Mouse (Mus musculus) embryonic facial prominence, embryonic 11.5 days (tissue): ENCODE data around the gene Lrrc28. TPM values are rescaled to one million over a fixed set of nuclear protein-coding genes. Genes with fewer than 3 reads are reported as not detected.
"Not testable (repeated sequence)": the region's sequence is repeated elsewhere in the genome, so short reads cannot be mapped to it uniquely, and the experiment has no call there.

Source experiments
- ATAC-seq: fragments of 200-750 bp; cut with Nextera tagmentation; replicated peaks from 2 replicates; pipeline ENCODE4 v1.8.0; 2017; ENCODE audit warnings: low read depth; ENCODE audit not compliant: insufficient number of reproducible peaks, low FRiP score, low TSS enrichment
- DNase-seq: peaks from one replicate; pipeline ENCODE4 v3.0.0-alpha.2; 2015; ENCODE audit warnings: low spot score
- H3K27ac ChIP-seq: fragments of 300-500 bp; sonication (generic); replicated peaks from 2 replicates; pipeline ENCODE4 v1.5.1; 2014; ENCODE audit warnings: mild to moderate bottlenecking, low read depth, low read length, control low read depth
- H3K27me3 ChIP-seq: fragments of 300-500 bp; sonication (generic); 2 replicates; pipeline ENCODE4 v1.6.1; 2014; ENCODE audit warnings: mild to moderate bottlenecking, low read length, moderate library complexity, mixed read lengths; ENCODE audit not compliant: control insufficient read depth, insufficient read depth
- H3K36me3 ChIP-seq: fragments of 300-500 bp; sonication (generic); replicated peaks from 2 replicates; pipeline ENCODE4 v1.6.1; 2014; ENCODE audit warnings: low read depth, mild to moderate bottlenecking, low read length, moderate library complexity, mixed read lengths; ENCODE audit not compliant: control insufficient read depth, insufficient read depth
- H3K4me1 ChIP-seq: fragments of 300-500 bp; sonication (generic); 2 replicates; pipeline ENCODE4 v1.6.1; 2014; ENCODE audit warnings: low read length, mixed read lengths; ENCODE audit not compliant: control insufficient read depth, insufficient read depth
- H3K4me2 ChIP-seq: fragments of 300-500 bp; sonication (generic); 2 replicates; pipeline ENCODE4 v1.6.1; 2014; ENCODE audit warnings: low read depth, mild to moderate bottlenecking, control low read depth, low read length, moderate library complexity
- H3K4me3 ChIP-seq: fragments of 300-500 bp; sonication (generic); 2 replicates; pipeline ENCODE4 v1.5.1; 2014; ENCODE audit warnings: low read depth, low read length, control low read depth
- H3K9ac ChIP-seq: fragments of 300-500 bp; sonication (generic); replicated peaks from 2 replicates; pipeline ENCODE4 v1.6.1; 2014; ENCODE audit warnings: mild to moderate bottlenecking, control low read depth, low read length
- H3K9me3 ChIP-seq: fragments of 300-500 bp; sonication (generic); replicated peaks from 2 replicates; pipeline ENCODE4 v1.6.1; 2016; ENCODE audit warnings: mild to moderate bottlenecking, low read length, inconsistent platforms, mixed read lengths; ENCODE audit not compliant: control insufficient read depth
- WGBS: fragments of 180-500 bp; shearing (Covaris S2); extraction: QIAGEN DNeasy Blood & Tissue Kit; methylation state at CpG from one replicate; pipeline ENCODE4 v1.1.7; 2014; 5-methylcytosine and 5-hydroxymethylcytosine counted together
- polyA plus RNA-seq: library from polyadenylated mRNA; unstranded; fragments of >200 nt; fragmentation: Nextera tagmentation; extraction: Ambion mirVana; gene quantifications from 2 replicates; pipeline ENCODE4 v1.2.1, GENCODE M21; 2014

Lrrc28 gene
- polyA plus RNA-seq, 1 experiment from 2014 or later, result 27.6 TPM

DNA sequence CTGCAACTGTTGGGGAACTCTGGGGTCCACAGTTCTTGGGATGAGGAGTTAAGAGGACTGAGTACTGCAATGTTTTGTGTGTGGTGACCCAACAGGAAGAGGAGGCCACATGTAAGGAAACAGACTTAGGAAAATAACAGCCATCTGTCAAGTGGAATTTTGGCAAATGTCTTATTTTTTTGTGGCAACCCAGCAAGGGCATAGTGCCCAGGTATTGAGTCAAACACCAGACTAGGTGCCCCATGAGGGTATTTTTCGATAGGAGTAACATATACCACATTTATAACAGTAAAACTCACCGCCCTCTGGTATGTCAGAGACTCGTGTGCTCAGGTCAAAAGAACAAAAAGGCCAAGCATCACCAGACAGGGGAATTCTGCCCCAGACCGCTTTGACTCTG lies 109.1 kb downstream of the Lrrc28 start:
- H3K27ac ChIP-seq, result no peak overlapping the region
- no peak for ATAC-seq
- H3K27me3 ChIP-seq, result no peaks in the 10 kb centered on the region
- no peak overlapping the region for H3K9ac ChIP-seq
- no peak overlapping the region for H3K4me2 ChIP-seq
- no peaks in the 10 kb centered on the region for H3K9me3 ChIP-seq
- no peak overlapping the region for H3K4me3 ChIP-seq
- DNase-seq, result no peak
- 79% methylated on average over 4 of the region's 4 CpGs for whole genome bisulfite sequencing
- no peaks in the 10 kb centered on the region for H3K4me1 ChIP-seq
- H3K36me3 ChIP-seq, result no peaks in the 10 kb centered on the region

DNA sequence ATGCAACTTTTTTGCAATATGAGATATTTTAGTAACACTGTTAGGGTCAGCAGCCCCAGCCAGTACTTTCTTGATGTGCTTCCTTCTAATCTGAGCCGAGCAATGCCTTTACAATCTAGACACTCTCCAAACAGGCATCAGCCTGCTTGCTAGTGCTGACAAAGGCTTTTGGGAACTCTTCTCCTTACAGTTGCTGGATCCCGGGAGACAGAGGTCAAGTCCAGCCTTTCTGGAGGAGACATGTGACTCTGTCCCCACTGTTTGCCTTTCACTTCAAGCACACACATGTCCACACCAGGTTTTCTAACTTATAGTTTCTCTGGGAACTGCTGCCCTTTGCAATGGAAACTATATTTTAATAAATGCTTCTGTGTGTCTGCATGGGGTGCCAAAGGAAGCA lies 114.1 kb downstream of the Lrrc28 start:
- ATAC-seq, result no peak
- H3K4me2 ChIP-seq, result no peak overlapping the region
- no peaks in the 10 kb centered on the region for H3K4me1 ChIP-seq
- no peak for DNase-seq
- no peak overlapping the region for H3K4me3 ChIP-seq
- no peak overlapping the region for H3K27ac ChIP-seq
- no peak overlapping the region for H3K9ac ChIP-seq
- H3K27me3 ChIP-seq, result no peaks in the 10 kb centered on the region
- no peaks in the 10 kb centered on the region for H3K9me3 ChIP-seq
- WGBS, result 49% methylated on average over 2 of the region's 2 CpGs
- no peaks in the 10 kb centered on the region for H3K36me3 ChIP-seq

DNA sequence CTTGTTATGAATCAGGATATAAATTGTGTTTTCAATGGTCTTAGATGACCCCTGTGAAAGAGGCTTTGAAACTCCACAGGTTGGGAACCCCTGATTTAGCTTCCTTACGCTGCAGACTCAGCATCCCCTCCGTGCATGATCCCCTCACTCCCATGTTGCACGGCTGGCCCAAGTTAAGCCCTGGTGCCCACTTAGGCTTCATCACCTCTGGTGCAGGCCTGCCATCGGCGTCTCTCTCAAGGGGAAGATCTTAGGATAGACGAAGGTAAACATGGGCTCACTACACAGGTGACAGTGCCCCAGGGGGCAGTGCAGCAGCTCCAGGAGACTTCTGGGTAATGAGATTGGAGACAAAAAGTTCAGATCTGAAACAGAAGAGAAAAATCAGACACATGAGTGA lies 115.7 kb downstream of the Lrrc28 start:
- Histone ChIP-seq H3K4me1 (no peaks in the 10 kb centered on the region), H3K4me3 (no peak overlapping the region), H3K27ac (no peak overlapping the region), H3K9me3 (no peaks in the 10 kb centered on the region), H3K36me3 (no peaks in the 10 kb centered on the region), H3K9ac (no peak overlapping the region), H3K27me3 (no peaks in the 10 kb centered on the region), H3K4me2 (no peak overlapping the region)
- WGBS, result 77% methylated on average over 6 of the region's 6 CpGs
- ATAC-seq (no peak), DNase-seq (no peak)

DNA sequence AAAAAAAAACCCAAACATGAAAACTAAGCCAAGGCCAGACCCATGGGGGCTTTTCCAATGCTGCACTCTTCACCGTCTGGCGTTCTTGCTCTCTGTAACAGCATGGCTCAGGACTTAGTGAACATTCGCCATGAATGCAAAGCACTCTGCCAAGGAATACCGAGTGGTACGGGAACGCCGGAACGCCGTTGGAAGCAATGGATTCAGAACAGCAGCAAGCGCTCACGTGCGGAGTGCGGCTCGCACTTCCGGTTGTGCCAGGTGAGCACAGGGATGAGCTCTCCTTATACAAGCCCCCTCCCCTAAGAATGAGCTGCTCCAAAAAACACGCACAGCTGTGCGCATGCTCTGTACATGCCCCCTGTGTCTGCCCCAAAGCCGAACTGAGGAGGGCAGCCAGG lies 116.2 kb downstream of the Lrrc28 start:
- Histone ChIP-seq H3K27me3 (no peaks in the 10 kb centered on the region), H3K9ac (no peak overlapping the region), H3K9me3 (no peaks in the 10 kb centered on the region), H3K4me3 (no peak overlapping the region), H3K4me2 (no peak overlapping the region), H3K36me3 (no peaks in the 10 kb centered on the region), H3K4me1 (no peaks in the 10 kb centered on the region), H3K27ac (no peak overlapping the region)
- WGBS, result 88% methylated on average over 18 of the region's 18 CpGs
- DNase-seq (no peak), ATAC-seq (no peak)

DNA sequence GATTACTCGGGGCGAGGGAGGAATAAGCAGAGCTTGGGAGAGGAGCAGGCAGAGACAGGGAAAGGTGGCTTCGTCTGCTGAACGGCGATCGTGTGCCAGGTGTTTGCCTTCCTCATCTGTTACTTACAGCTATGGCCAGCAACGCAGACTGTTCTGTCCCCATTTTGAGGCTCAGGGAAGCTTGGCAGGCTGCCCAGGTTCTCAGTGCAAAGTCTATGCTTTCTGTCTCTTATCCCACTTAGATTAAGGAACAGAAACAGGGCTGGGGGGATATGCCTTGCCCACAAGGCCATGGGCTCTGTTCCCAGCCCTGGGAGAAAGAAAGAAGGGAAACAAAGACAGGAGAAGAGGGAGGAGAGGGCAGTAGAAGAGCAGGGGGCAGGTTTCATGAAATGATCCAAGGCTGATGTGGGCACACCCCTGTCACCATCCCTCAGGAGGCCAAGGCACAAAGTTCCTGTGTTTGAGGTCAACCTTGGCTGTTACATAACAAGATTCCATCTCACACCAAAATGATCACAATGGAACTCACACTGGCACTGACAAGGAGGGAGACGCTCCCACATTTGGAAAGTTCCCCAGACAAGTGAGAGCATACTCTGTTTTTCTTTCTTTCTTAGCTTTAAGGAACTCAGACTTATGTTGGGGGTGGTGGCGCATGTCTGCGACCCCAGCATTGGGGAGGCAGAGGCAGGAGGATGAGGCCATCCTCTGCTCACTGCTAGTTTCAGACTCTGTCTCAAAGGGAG lies 116.8 kb downstream of the Lrrc28 start:
- Histone ChIP-seq H3K4me2 (no peak overlapping the region), H3K36me3 (no peaks in the 10 kb centered on the region), H3K4me1 (no peaks in the 10 kb centered on the region), H3K27me3 (no peaks in the 10 kb centered on the region), H3K9ac (no peak overlapping the region), H3K4me3 (no peak overlapping the region), H3K9me3 (no peaks in the 10 kb centered on the region), H3K27ac (no peak overlapping the region)
- ATAC-seq, result no peak
- no peak for DNase-seq
- 88% methylated on average over 10 of the region's 10 CpGs for WGBS

DNA sequence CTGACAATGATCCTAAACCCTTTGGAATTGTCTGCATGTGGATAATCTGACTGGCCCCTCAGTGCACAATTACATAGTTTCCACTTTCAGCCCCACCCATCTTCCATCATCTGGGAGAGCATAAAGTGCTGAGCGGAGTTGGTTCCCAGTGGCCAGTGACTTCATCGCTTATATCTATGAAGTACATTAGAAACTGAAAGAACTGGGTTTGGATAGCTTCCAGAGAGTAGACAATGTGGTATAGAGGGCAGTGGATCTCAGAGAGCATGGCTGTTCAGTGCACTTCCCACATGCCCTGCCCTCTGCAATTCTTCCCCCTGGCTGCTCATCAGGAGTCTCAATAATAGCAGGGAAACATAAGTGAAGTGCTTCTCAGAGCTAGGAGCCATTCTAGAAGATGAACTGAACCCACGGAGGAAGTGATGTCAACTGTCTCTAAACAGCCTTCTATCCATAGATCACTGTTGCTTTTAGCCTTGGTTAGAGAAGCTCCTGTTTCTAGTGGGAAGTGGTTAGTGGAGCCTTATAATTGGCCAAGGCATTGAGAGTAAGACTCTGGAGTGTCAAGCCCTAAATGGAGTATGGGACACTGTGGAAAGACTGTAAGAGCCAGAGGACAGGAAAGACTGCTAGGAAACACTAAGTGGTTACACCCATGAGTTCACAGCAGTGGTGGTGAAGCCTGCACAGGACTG lies 119.0 kb downstream of the Lrrc28 start:
- no peak overlapping the region for H3K4me3 ChIP-seq
- ATAC-seq (no peak), DNase-seq (no peak)
- no peaks in the 10 kb centered on the region for H3K36me3 ChIP-seq
- H3K9me3 ChIP-seq, result no peaks in the 10 kb centered on the region
- WGBS, result 92% methylated on average over 3 of the region's 3 CpGs
- H3K27me3 ChIP-seq, result no peaks in the 10 kb centered on the region
- no peak overlapping the region for H3K4me2 ChIP-seq
- H3K27ac ChIP-seq, result no peak overlapping the region
- H3K9ac ChIP-seq, result no peak overlapping the region
- H3K4me1 ChIP-seq, result no peaks in the 10 kb centered on the region

DNA sequence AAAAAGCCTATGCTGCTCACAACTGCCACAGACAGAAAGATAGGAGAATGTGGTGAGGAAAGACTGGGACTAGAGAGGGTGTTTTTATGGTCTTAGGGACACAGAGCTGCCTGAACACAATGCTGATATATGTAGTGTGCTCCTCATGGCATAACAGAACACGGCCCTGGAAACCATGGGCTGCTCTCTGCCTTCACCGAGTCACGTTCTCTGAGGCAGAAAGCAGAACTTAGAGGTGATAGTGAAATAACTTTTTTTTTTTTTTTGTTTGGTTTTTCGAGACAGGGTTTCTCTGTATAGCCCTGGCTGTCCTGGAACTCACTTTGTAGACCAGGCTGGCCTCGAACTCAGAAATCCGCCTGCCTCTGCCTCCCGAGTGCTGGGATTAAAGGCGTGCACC lies 121.0 kb downstream of the Lrrc28 start:
- not testable (repeated sequence) for H3K27me3 ChIP-seq, H3K27ac ChIP-seq, H3K4me2 ChIP-seq, DNase-seq, H3K9me3 ChIP-seq, H3K4me1 ChIP-seq, H3K36me3 ChIP-seq, H3K9ac ChIP-seq, ATAC-seq, H3K4me3 ChIP-seq
- WGBS, result 96% methylated on average over 7 of the region's 8 CpGs

DNA sequence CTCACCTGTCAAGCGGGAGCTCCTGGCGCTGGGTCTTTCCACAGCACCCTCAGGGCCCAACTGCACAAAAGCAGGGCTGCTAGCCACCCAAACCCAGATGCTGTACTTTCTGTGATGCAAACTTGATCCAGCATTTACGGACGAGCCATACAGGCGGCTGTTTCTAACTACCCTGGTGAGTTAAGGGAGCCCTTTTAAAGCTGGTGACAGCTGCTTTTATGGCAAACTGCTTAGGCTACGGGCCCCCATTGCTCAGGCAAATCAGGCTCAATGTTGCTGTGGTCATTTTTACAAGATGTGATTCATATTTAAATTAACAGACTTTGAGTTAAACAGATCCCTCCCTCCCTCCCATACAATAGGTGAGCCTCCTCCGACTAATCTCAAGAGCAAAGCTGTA lies 121.7 kb downstream of the Lrrc28 start:
- Histone ChIP-seq H3K4me2 (no peak overlapping the region), H3K9ac (no peak overlapping the region), H3K9me3 (no peaks in the 10 kb centered on the region), H3K36me3 (no peaks in the 10 kb centered on the region), H3K27me3 (no peaks in the 10 kb centered on the region), H3K4me3 (no peak overlapping the region), H3K27ac (no peak overlapping the region), H3K4me1 (no peaks in the 10 kb centered on the region)
- ATAC-seq, result no peak
- DNase-seq, result no peak
- 70% methylated on average over 7 of the region's 7 CpGs for WGBS
